Mouse (Mus musculus) MEL (cell line): ENCODE data around the gene Cand2. TPM values are rescaled to one million over a fixed set of nuclear protein-coding genes. Genes with fewer than 3 reads are reported as not detected.
A peak's percentile ranks its signal among the peaks of the same experiment; 100 is the strongest.

Experiments used
- DNase-seq: peaks from one replicate; pipeline ENCODE4 v3.0.0; 2011; ENCODE audit warnings: low read depth, low spot score
- H3K27ac ChIP-seq: 2 replicates; pipeline ENCODE4 v1.5.1; 2012; ENCODE audit warnings: low read depth, mild to moderate bottlenecking, control low read depth, low read length, moderate library complexity; ENCODE audit not compliant: control insufficient read depth
- H3K27me3 ChIP-seq, 2 experiments: fragments of 150-350 bp in 1 of 2; sonication (generic) in 1 of 2; 2 replicates each; pipeline ENCODE4 v1.6.1; 2012; ENCODE audit warnings: low read length in 2 of 2, mild to moderate bottlenecking in 2 of 2, improper control_type of control experiment in 1 of 2, moderate library complexity in 1 of 2; ENCODE audit not compliant: insufficient read depth in 2 of 2, control insufficient read depth in 1 of 2
- H3K36me3 ChIP-seq, 2 experiments: 2 replicates each; pipeline ENCODE4 v1.6.1; 2012 to 2014; ENCODE audit warnings: low read length in 2 of 2, improper control_type of control experiment in 1 of 2, inconsistent platforms in 1 of 2, mild to moderate bottlenecking in 1 of 2; ENCODE audit not compliant: insufficient read depth in 2 of 2, control insufficient read depth in 1 of 2
- H3K4me1 ChIP-seq, 2 experiments: fragments of 150-350 bp in 1 of 2; sonication (generic) in 1 of 2; 2 replicates each; pipeline ENCODE4 v1.6.1; 2012; ENCODE audit warnings: low read length in 2 of 2, improper control_type of control experiment in 1 of 2, mild to moderate bottlenecking in 1 of 2; ENCODE audit not compliant: insufficient read depth in 2 of 2, control insufficient read depth in 1 of 2
- H3K4me3 ChIP-seq, 2 experiments: fragments of 150-350 bp in 1 of 2; sonication (generic) in 1 of 2; 2 replicates each; pipeline ENCODE4 v1.5.1; 2012; ENCODE audit warnings: low read depth in 2 of 2, low read length in 2 of 2, mild to moderate bottlenecking in 2 of 2, moderate library complexity in 2 of 2, control low read depth in 1 of 2, improper control_type of control experiment in 1 of 2; ENCODE audit not compliant: control insufficient read depth in 1 of 2, insufficient read depth in 1 of 2
- H3K79me2 ChIP-seq: 2 replicates; pipeline ENCODE4 v1.6.1; 2012; ENCODE audit warnings: mild to moderate bottlenecking, low read length, moderate library complexity; ENCODE audit not compliant: control insufficient read depth, poor library complexity, insufficient read depth
- H3K9ac ChIP-seq: 2 replicates; pipeline ENCODE4 v1.6.1; 2012; ENCODE audit warnings: low read depth, mild to moderate bottlenecking, control low read depth, low read length, moderate library complexity; ENCODE audit not compliant: control insufficient read depth, poor library complexity, severe bottlenecking
- H3K9me3 ChIP-seq: fragments of 150-350 bp; sonication (generic); replicated peaks from 2 replicates; pipeline ENCODE4 v1.6.1; 2012; ENCODE audit warnings: mild to moderate bottlenecking, low read length, improper control_type of control experiment, moderate library complexity; ENCODE audit not compliant: insufficient read depth
- BHLHE40 ChIP-seq: IDR thresholded peaks from 2 replicates; pipeline ENCODE4 v1.6.1; 2012; ENCODE audit warnings: low read depth, mild to moderate bottlenecking, inconsistent platforms, low read length, improper control_type of control experiment, borderline replicate concordance
- CHD1 ChIP-seq: IDR thresholded peaks from 2 replicates; pipeline ENCODE4 v1.6.1; 2012; ENCODE audit warnings: low read depth, mild to moderate bottlenecking, inconsistent platforms, low read length, improper control_type of control experiment
- CTCF ChIP-seq, 3 experiments: IDR thresholded peaks in 2 of 3; conservative IDR thresholded peaks in 1 of 3; 2 replicates each; pipeline ENCODE4 v1.5.1; 2011 to 2012; ENCODE audit warnings: low read length in 3 of 3, low read depth in 2 of 3, mild to moderate bottlenecking in 2 of 3, improper control_type of control experiment in 1 of 3, inconsistent platforms in 1 of 3, mixed read lengths in 1 of 3, moderate library complexity in 1 of 3; ENCODE audit not compliant: control insufficient read depth in 1 of 3, insufficient read depth in 1 of 3, poor library complexity in 1 of 3, severe bottlenecking in 1 of 3
- ELF1 ChIP-seq: IDR thresholded peaks from 2 replicates; pipeline ENCODE4 v1.6.1; 2014; ENCODE audit warnings: low read depth, mild to moderate bottlenecking, inconsistent platforms, low read length, improper control_type of control experiment, moderate library complexity
- GABPA ChIP-seq: IDR thresholded peaks from 2 replicates; pipeline ENCODE4 v1.6.1; 2012; ENCODE audit warnings: low read depth, mild to moderate bottlenecking, inconsistent platforms, low read length, improper control_type of control experiment, moderate library complexity
- GATA1 ChIP-seq: IDR thresholded peaks from 2 replicates; pipeline ENCODE4 v1.6.1; 2011; ENCODE audit warnings: low read depth, low read length, improper control_type of control experiment
- HCFC1 ChIP-seq: IDR thresholded peaks from 2 replicates; pipeline ENCODE4 v1.6.1; 2012; ENCODE audit warnings: low read depth, mild to moderate bottlenecking, inconsistent platforms, low read length, improper control_type of control experiment, moderate library complexity
- JUND ChIP-seq: IDR thresholded peaks from 2 replicates; pipeline ENCODE4 v1.6.1; 2011; ENCODE audit warnings: low read depth, mild to moderate bottlenecking, improper control_type of control experiment, low read length
- KAT2A ChIP-seq: conservative IDR thresholded peaks from 2 replicates; pipeline ENCODE4 v1.6.1; 2012; ENCODE audit warnings: low read depth, low read length, improper control_type of control experiment, inconsistent platforms
- MAFK ChIP-seq: IDR thresholded peaks from 2 replicates; pipeline ENCODE4 v1.6.1; 2011; ENCODE audit warnings: low read depth, mild to moderate bottlenecking, low read length, improper control_type of control experiment, borderline replicate concordance
- MAX ChIP-seq: IDR thresholded peaks from 2 replicates; pipeline ENCODE4 v1.6.1; 2011; ENCODE audit warnings: low read length, improper control_type of control experiment
- MAZ ChIP-seq: IDR thresholded peaks from 2 replicates; pipeline ENCODE4 v1.6.1; 2012; ENCODE audit warnings: low read depth, mild to moderate bottlenecking, inconsistent platforms, low read length, improper control_type of control experiment
- MXI1 ChIP-seq: IDR thresholded peaks from 2 replicates; pipeline ENCODE4 v1.6.1; 2011; ENCODE audit warnings: mild to moderate bottlenecking, low read depth, low read length, improper control_type of control experiment
- MYB ChIP-seq: IDR thresholded peaks from 2 replicates; pipeline ENCODE4 v1.6.1; 2011; ENCODE audit warnings: mild to moderate bottlenecking, low read depth, low read length, improper control_type of control experiment
- MYC ChIP-seq: IDR thresholded peaks from 2 replicates; pipeline ENCODE4 v1.6.1; 2011; ENCODE audit warnings: low read depth, mild to moderate bottlenecking, low read length, improper control_type of control experiment, moderate library complexity
- POLR2A ChIP-seq, 2 experiments: IDR thresholded peaks; 2 replicates each; pipeline ENCODE4 v1.6.1; 2011 to 2012; ENCODE audit warnings: low read length in 2 of 2, mild to moderate bottlenecking in 2 of 2, control low read depth in 1 of 2, improper control_type of control experiment in 1 of 2, low read depth in 1 of 2, moderate library complexity in 1 of 2; ENCODE audit not compliant: control insufficient read depth in 1 of 2, insufficient read depth in 1 of 2, poor library complexity in 1 of 2
- RAD21 ChIP-seq: IDR thresholded peaks from 2 replicates; pipeline ENCODE4 v1.6.1; 2011; ENCODE audit warnings: mild to moderate bottlenecking, low read depth, low read length, improper control_type of control experiment
- SIN3A ChIP-seq: IDR thresholded peaks from 2 replicates; pipeline ENCODE4 v1.6.1; 2012; ENCODE audit warnings: low read length, improper control_type of control experiment, inconsistent platforms
- SMC3 ChIP-seq: IDR thresholded peaks from 2 replicates; pipeline ENCODE4 v1.6.1; 2011; ENCODE audit warnings: low read depth, low read length, improper control_type of control experiment
- TAL1 ChIP-seq: IDR thresholded peaks from 2 replicates; pipeline ENCODE4 v1.6.1; 2012; ENCODE audit warnings: mild to moderate bottlenecking, inconsistent platforms, low read length, moderate library complexity, mixed read lengths
- TBP ChIP-seq: IDR thresholded peaks from 2 replicates; pipeline ENCODE4 v1.8.0; 2011; ENCODE audit warnings: low read depth, low read length, improper control_type of control experiment
- TCF12 ChIP-seq: IDR thresholded peaks from 2 replicates; pipeline ENCODE4 v1.6.1; 2014; ENCODE audit warnings: low read depth, mild to moderate bottlenecking, inconsistent platforms, low read length, improper control_type of control experiment, moderate library complexity
- USF2 ChIP-seq, 2 experiments: IDR thresholded peaks; 2 replicates each; pipeline ENCODE4 v1.6.1; 2011 to 2012; ENCODE audit warnings: improper control_type of control experiment in 2 of 2, low read length in 2 of 2, borderline replicate concordance in 1 of 2, inconsistent platforms in 1 of 2, low read depth in 1 of 2, mild to moderate bottlenecking in 1 of 2; ENCODE audit not compliant: insufficient read depth in 1 of 2
- ZC3H11A ChIP-seq: IDR thresholded peaks from 2 replicates; pipeline ENCODE4 v1.6.1; 2012; ENCODE audit warnings: low read depth, mild to moderate bottlenecking, inconsistent platforms, low read length, improper control_type of control experiment
- ZMIZ1 ChIP-seq: IDR thresholded peaks from 2 replicates; pipeline ENCODE4 v1.6.1; 2012; ENCODE audit warnings: low read depth, mild to moderate bottlenecking, inconsistent platforms, low read length, improper control_type of control experiment, moderate library complexity
- ZNF384 ChIP-seq: IDR thresholded peaks from 2 replicates; pipeline ENCODE4 v1.6.1; 2012; ENCODE audit warnings: low read depth, mild to moderate bottlenecking, inconsistent platforms, low read length, improper control_type of control experiment
- polyA plus RNA-seq, 2 experiments: library from polyadenylated mRNA; stranded (reverse) in 1 of 2; unstranded in 1 of 2; fragments of >175 nt in 1 of 2; fragments of >200 nt in 1 of 2; gene quantifications; 2 replicates each; pipeline versions ENCODE4 v1.2.1 to v1.2.4; 2012; ENCODE audit warnings: low replicate concordance in 2 of 2, low read depth in 1 of 2; ENCODE audit not compliant: insufficient read length in 2 of 2, insufficient read depth in 1 of 2, missing spikeins in 1 of 2
- total RNA-seq: library from RNA; depleted of rRNA; stranded (reverse); fragments of 300-350 nt; gene quantifications from 2 replicates; pipeline ENCODE4 v1.2.3, GENCODE M21; 2012

Cand2 gene
- total and polyA plus RNA-seq, 3 experiments, result 1.8 to 6.6 TPM; not detected in 1

DNA sequence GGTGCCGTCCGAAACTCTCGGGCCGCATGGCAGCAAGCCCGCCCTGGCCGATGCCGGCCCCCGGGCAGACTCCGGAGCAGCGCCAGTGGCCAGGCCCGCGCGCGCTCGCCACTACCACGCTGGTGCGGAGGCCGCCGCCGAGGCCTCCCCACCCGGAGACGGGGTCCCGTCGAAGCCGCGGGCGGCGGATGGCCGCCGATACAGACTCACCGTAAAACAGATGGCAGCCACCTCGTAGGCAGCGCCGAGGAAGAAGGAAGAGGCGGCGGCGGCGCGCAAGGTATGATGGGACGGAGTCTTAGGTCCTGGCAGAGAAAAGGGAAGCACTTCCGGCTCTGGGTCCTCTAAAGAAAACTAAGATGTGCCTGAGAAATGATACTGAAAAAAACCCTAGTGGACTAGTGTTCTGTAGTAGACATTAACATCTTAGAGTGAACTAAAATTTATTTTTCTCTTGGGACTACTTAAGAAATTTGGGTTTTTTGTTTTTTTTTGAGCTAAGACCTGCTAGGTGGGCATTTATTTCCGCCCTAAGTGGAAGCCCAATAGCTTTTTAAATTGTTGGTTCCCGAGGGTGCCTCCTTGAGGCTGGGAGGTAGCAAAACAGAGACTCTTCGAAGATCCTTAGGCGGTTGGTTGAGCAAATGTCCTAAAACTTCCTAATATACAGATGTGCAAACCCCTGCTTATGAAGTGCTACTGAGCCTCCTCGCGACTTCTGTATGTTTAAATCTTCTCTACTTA is 34.3 kb downstream of the Cand2 start, which contains the start of gene Rpl32 (continued):
- TF ChIP-seq KAT2A, result peak; percentile 83
- TF ChIP-seq TCF12, result 0 out of 2 replicates have a peak, but pooled peaks have one; percentile 68
- peak; percentile 94 for TF ChIP-seq MYC
- no peak for TF ChIP-seq BHLHE40
- peak; percentile 84 for TF ChIP-seq MXI1
- TF ChIP-seq SIN3A, result peak; percentile 94
- TF ChIP-seq CHD1, result 0 out of 2 replicates have a peak, but pooled peaks have one; percentile 51
- TF ChIP-seq ZC3H11A, result no peak
- TF ChIP-seq MAFK, result no peak
- peak; percentile 86 for TF ChIP-seq MAX
- peak; percentile 98 for TF ChIP-seq ELF1
- peak; percentile 58; the same call in 1 of the 2 replicates for TF ChIP-seq ZNF384
- no peak for TF ChIP-seq GATA1
- peak; percentile 89 for TF ChIP-seq ZMIZ1

- peaks cover 4 to 14% of the 10 kb centered on the region in 2 experiments for H3K4me1 ChIP-seq
- no peak for TF ChIP-seq GATA1
- TF ChIP-seq, all 39 proteins: peak for 0
- no peak overlapping the region for H3K27ac ChIP-seq
- peaks cover 19% of the 10 kb centered on the region for H3K79me2 ChIP-seq
- peaks cover 9 to 11% of the 10 kb centered on the region in 2 experiments for H3K36me3 ChIP-seq
- no peak overlapping the region for H3K4me3 ChIP-seq
- H3K9ac ChIP-seq, result no peak overlapping the region
- DNase-seq, result no peak
- no peaks in the 10 kb centered on the region for H3K27me3 ChIP-seq
- no peaks in the 10 kb centered on the region for H3K9me3 ChIP-seq
These were observed 37.3 kb downstream of the Cand2 start for GRCm38 (mm10) chr6:115811606-115812005.

DNA sequence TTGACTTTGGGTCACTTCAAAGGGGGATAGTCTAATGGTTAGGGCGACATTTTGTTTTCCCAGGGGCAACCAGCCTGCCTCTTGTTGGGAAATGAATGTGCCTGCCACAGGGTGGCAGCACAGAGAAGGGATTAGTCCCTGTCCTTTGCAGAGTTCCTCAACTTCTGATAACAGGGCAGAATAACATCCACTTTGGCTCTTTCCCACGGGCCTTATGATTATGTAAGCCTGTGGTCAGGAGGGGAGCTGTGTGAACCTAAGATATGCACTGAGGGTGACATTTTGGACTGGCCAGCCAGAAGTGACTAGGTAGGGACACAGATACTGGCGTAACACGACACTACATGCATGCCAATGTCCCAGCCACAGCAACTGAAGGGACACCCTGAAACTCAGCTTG is 39.8 kb downstream of the Cand2 start:
- Histone ChIP-seq H3K4me3 (peak overlapping the region; percentile 25 to 47), H3K4me1 (peaks cover 4 to 13% of the 10 kb centered on the region in 2 experiments), H3K27ac (peak overlapping the region; percentile 68), H3K9ac (peak overlapping the region; percentile 56), H3K79me2 (no peaks in the 10 kb centered on the region), H3K36me3 (peaks cover 0 to 10% of the 10 kb centered on the region in 2 experiments; a peak in 2 of 4 replicates), H3K9me3 (no peaks in the 10 kb centered on the region), H3K27me3 (no peaks in the 10 kb centered on the region)
- peak; percentile 91 for DNase-seq
- TF ChIP-seq JUND (no peak), TCF12 (peak; percentile 75), MAFK (no peak), ELF1 (0 out of 2 replicates have a peak, but pooled peaks have one; percentile 9), POLR2A (IDR thresholded peaks at IDR 0.05; ENCODE audit: control insufficient read depth in 1 of 2, insufficient read depth in 1 of 2, low read depth in 1 of 2, low read length in 2 of 2, poor library complexity in 1 of 2) (0 out of 4 replicates have a peak, but pooled peaks of 1 of the 2 experiments have one; percentile 27), CTCF (IDR thresholded peaks at IDR 0.05 in 2 of 3, conservative IDR thresholded peaks at IDR 0.05 in 1 of 3; ENCODE audit: control insufficient read depth in 1 of 3, insufficient read depth in 1 of 3, low read depth in 2 of 3, low read length in 3 of 3, poor library complexity in 1 of 3, severe bottlenecking in 1 of 3) (peak; percentile 72 to 86 (median 74)), GATA1 (peak; percentile 71), SMC3 (peak; percentile 83), TBP (peak; percentile 5; the same call in 1 of the 2 replicates), ZNF384 (no peak), MAZ (peak; percentile 59; the same call in 1 of the 2 replicates), TAL1 (peak; percentile 75), ZC3H11A (peak; percentile 47), CHD1 (no peak), MYB (no peak), MAX (no peak), USF2 (IDR thresholded peaks at IDR 0.05; ENCODE audit: borderline replicate concordance in 1 of 2, insufficient read depth in 1 of 2, low read depth in 1 of 2, low read length in 2 of 2) (no peak), RAD21 (peak; percentile 62), GABPA (no peak), SIN3A (peak; percentile 76), HCFC1 (peak; percentile 55; the same call in 1 of the 2 replicates), MYC (peak; percentile 52; the same call in 1 of the 2 replicates)
